Mouse (Mus musculus): ENCODE measurements at regions not wholly inside any gene's neighbourhood (a gene's known extent, or its start where the extent isn't known, plus 50 kb on each side); places are given as distances from the start of the nearest gene placed in this dataset.

DNA sequence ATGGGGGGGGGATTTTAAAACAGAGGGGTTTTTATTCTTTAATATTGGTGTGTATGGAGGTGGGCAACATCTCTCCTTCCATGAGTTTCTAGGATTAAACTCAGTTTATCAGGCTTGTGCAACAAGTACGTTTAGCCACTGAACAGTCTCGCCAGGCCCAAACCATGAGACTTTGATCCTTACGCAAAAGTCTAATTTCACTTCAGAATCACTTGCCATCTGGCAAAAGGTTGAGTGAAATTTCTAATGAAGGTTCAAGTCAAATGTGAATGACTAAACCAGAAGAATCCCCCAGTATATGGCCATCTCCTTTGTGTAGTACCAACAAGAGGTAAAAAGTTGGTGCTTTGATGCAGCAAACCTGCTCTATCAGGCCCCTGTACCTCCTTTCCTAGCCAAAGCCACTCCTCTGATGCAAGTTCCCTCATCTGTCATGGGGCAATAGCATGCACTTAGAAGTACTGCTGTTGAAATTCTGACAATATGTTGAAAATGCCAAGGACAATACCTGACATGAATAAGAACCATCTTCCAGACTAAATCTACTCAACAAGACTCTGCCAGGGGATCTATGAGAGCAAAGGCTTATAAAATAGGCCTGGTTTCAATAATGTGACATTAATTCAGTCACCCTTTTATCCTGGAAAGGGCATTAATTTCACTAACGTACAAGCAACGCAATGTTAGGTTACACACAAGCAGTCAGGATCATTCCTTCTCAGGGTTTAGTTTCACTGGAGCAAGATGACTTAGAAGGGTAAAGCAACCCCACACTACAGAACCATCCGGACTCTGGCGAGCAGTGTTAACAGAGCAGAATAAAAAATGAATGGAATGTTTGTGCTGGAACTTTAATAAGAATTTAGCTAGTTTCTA, 51.9 kb upstream of the Nampt start:
- DNase-seq (ENCODE audit: low spot score), result no peak
- WGBS, result 88% methylated on average over 7 of the region's 7 CpGs
- Histone ChIP-seq H3K9me3 (no peaks in the 10 kb centered on the region), H3K27ac (replicated peaks) (no peak overlapping the region), H3K27me3 (replicated peaks; ENCODE audit: low read depth, poor library complexity, severe bottlenecking) (no peaks in the 10 kb centered on the region), H3K4me3 (no peak overlapping the region), H3K4me1 (no peaks in the 10 kb centered on the region), H3K36me3 (replicated peaks) (no peaks in the 10 kb centered on the region)

DNA sequence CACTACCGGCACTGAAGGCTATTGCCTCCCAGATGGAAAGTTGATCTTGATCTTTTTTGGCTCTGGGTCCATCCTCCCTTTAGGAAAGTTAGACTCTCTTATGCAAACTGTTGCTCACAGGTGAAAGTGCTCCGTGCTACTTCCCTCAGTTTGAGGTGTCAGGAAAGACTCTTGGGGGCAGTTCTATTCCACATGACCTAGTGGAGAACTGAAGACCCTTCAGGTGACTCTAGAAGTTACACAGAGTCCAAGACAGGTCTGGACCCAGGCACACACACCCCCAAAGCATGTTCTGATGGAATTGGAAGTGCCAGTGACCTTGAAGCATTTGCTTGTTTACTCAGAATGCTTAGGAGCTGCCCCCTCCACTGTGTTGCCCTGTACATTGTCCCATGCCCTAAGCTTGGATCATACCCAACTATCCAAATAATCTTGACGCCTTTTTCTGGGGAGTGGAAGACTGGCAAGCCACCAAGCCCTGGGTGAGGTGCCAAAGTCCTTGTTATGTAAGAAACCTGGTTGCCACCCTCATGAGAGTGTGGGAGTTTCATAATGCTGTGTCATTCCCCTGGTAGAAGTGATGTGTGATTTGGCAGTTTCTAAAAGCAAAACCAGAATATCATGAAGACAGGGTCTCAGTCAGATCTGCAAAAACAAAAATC, 51.1 kb upstream of the Nampt start:
- Histone ChIP-seq H3K27ac (replicated peaks) (no peak overlapping the region), H3K4me1 (no peaks in the 10 kb centered on the region), H3K36me3 (replicated peaks) (no peaks in the 10 kb centered on the region), H3K9me3 (no peaks in the 10 kb centered on the region), H3K27me3 (replicated peaks; ENCODE audit: low read depth, poor library complexity, severe bottlenecking) (no peaks in the 10 kb centered on the region), H3K4me3 (no peak overlapping the region)
- 82% methylated on average over 3 of the region's 3 CpGs for WGBS
- no peak for DNase-seq (ENCODE audit: low spot score)

DNA sequence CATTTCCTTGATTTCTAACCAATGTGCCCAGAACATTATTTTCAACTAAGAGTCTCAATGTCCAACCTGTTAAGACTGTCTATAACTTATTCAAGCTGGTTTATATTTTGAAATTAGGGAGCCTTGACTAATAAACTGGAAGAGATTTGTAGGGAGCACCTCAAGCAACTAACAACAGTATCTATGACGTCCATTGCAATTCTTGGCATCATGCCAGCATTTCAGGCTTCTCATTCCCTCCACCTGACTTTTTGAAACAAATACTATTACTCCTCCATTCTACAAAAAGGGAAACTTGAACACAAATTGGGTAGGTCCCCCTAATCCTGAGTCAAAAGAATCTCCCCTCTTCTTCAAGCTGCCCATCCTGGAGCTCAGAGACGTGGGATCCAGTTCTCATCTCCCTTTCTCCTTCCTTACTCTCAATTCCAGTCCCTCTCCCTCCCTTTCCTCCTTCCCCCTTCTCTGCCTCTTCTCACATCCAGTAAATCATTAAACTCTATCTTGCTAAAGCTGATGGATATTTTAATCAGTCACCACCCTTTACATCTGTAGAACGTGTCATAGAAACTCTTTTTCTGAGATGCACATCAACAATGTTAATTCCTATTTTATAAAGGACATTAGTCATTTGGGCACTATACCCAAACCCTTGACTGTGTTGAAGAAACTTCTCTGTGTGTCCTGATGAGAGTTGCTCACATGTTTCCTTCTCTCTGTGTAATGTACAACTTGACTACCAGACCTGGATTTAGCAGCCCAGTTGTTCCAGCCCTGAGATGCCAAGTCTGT, 50.4 kb upstream of the Nampt start:
- H3K9me3 ChIP-seq, result no peaks in the 10 kb centered on the region
- H3K36me3 ChIP-seq (replicated peaks), result no peaks in the 10 kb centered on the region
- no peak for DNase-seq (ENCODE audit: low spot score)
- no peak overlapping the region for H3K27ac ChIP-seq (replicated peaks)
- H3K4me3 ChIP-seq, result no peak overlapping the region
- H3K4me1 ChIP-seq, result no peaks in the 10 kb centered on the region
- WGBS, result 85% methylated on average over 3 of the region's 3 CpGs
- H3K27me3 ChIP-seq (replicated peaks; ENCODE audit: low read depth, poor library complexity, severe bottlenecking), result no peaks in the 10 kb centered on the region
